Mouse (Mus musculus): ENCODE results near the gene Rffl. TPM values are rescaled to one million over a fixed set of nuclear protein-coding genes. Genes with fewer than 3 reads are reported as not detected.

The Rffl gene
- polyA plus RNA-seq, 1 experiment from 2014 or later: 18.8 TPM

DNA sequence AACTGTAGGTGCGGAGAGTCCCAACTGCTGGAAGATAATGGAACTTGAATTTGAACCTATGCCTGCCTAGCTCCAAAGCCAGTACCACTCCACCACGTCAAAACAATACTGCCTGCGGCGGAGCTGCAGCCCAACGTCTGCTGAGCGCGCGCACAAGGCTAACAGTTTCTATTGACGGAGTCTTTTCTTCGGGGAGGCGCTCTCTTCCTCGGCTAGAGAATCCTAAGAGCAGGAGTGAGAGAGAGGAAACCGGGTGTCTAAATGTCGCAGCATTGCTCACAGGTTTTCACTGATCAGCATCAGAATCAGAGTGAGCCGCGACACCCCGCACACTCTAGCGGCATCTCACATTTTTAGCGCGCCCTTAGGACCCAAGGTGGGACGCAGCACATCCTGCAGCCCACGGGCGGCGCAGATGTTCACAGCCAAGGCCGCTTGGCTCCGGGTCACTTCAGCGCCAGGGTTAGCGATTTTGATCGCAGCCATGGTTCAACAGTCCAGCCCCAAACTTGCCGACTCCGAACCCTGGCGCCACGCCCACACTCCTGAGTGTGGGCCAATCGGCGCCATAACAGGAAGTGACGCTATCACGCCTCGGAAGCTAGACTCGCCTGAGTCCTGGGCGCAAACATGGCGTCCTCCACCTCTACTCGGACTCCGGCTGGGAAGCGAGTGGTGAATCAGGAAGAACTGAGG lies 107.1 kb downstream of the Rffl start, which contains the start of the genes Cct6b and Zfp830:
TSS of gene Cct6b (minus strand) at position 580 of the 696 bp plus-strand sequence.
TSS of gene Zfp830 (plus strand) at position 604 of the 696 bp plus-strand sequence.
- Histone ChIP-seq H3K36me3 (peaks cover 7% of the 10 kb centered on the region; the same call in 1 of the 2 replicates), H3K27ac (peak within 1 kb of the TSS; percentile 95), H3K27me3 (no peaks in the 10 kb centered on the region), H3K4me2 (peak within 1 kb of the TSS; percentile 90), H3K9ac (replicated peaks) (peak within 1 kb of the TSS; percentile 92), H3K4me1 (replicated peaks) (peaks cover 21% of the 10 kb centered on the region), H3K9me3 (peaks cover 4% of the 10 kb centered on the region; the same call in 1 of the 2 replicates), H3K4me3 (replicated peaks) (peak within 1 kb of the TSS; percentile 94)
- peak; percentile 99 for ATAC-seq (ENCODE audit: insufficient number of reproducible peaks, insufficient read depth, low FRiP score, low TSS enrichment, low read depth)
- under 1% methylated on average over 44 of the region's 44 CpGs for WGBS

DNA sequence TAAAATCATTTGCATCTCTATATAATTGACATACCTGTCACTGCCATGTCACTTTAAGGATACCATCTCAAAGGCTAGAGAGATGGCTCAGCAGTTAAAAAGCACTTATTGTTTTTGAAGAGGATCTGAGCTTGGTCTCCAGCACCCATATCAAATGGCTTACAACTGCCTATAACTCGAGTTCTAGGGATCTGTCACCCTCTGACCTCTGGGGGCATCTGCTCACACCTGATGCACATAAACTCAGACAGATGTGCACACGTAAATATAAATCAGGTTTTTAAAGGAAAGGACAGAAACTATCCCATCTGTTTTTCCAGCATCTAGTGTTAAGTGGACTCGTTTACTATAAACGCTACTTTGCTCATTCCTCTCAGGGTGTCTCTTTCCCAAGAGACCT lies 107.7 kb downstream of the Rffl start:
- ATAC-seq (ENCODE audit: insufficient number of reproducible peaks, insufficient read depth, low FRiP score, low TSS enrichment, low read depth): no peak
- Histone ChIP-seq H3K9me3 (peaks cover 4% of the 10 kb centered on the region; the same call in 1 of the 2 replicates), H3K4me1 (replicated peaks) (peaks cover 21% of the 10 kb centered on the region), H3K36me3 (peaks cover under 1% of the 10 kb centered on the region; the same call in 1 of the 2 replicates), H3K27me3 (no peaks in the 10 kb centered on the region), H3K4me3 (replicated peaks) (peak overlapping the region; percentile 94), H3K27ac (peak overlapping the region; percentile 95), H3K4me2 (peak overlapping the region; percentile 90), H3K9ac (replicated peaks) (peak overlapping the region; percentile 65; the same call in 1 of the 2 replicates)
- WGBS: 9% methylated on average over 4 of the region's 4 CpGs

DNA sequence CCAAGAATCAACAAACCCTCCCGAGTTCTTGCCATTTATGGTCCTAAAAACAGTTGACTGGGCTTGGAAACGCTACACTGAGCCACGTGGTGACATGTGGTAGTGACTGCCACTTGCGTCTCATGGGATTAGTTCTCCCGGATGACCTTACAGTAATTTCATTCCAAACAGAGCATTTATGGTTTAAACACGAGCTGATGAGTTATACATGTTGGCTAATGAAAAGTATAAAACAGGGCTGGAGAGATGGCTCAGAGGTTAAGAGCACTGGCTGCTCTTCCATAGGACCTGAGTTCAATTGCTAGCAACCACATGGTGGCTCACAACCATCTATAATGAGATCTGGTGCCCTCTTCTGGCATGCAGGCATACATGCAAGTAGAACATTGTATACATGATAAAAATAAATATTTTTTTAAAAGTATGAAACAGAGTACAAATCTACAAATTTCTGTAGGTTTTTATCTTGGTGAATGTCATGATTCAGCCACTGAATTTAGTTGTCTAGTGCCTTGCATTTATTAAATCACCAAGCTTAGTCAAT lies 108.7 kb downstream of the Rffl start:
- Histone ChIP-seq H3K9ac (replicated peaks) (no peak overlapping the region), H3K4me1 (replicated peaks) (peaks cover 21% of the 10 kb centered on the region), H3K36me3 (no peaks in the 10 kb centered on the region), H3K9me3 (peaks cover 4% of the 10 kb centered on the region; the same call in 1 of the 2 replicates), H3K4me3 (replicated peaks) (no peak overlapping the region), H3K27ac (no peak overlapping the region), H3K27me3 (no peaks in the 10 kb centered on the region), H3K4me2 (no peak overlapping the region)
- ATAC-seq (ENCODE audit: insufficient number of reproducible peaks, insufficient read depth, low FRiP score, low TSS enrichment, low read depth): no peak
- WGBS: 83% methylated on average over 6 of the region's 6 CpGs

DNA sequence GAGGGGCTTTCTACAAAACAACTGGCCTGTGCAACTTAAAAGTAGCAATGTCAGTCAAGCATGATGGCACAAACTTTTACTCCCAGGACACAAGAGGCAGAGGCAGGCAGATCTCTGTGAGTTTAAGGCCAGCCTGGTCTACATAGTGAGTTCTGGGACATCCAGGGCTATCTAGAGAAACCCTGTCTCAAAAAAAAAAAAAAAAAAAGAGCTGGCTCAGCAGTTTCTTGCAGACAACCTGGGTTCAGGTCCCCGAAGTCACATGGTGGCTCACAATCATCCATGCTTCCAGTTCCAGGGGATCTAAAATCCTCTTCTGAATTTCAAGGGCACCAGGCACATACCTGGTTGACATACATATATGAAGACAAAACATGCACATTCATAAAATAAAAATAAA lies 115.1 kb downstream of the Rffl start:
- Histone ChIP-seq H3K4me3 (replicated peaks) (no peak overlapping the region), H3K9me3 (no peaks in the 10 kb centered on the region), H3K27me3 (no peaks in the 10 kb centered on the region), H3K36me3 (no peaks in the 10 kb centered on the region), H3K9ac (replicated peaks) (no peak overlapping the region), H3K4me1 (replicated peaks) (no peaks in the 10 kb centered on the region), H3K27ac (no peak overlapping the region), H3K4me2 (no peak overlapping the region)
- ATAC-seq (ENCODE audit: insufficient number of reproducible peaks, insufficient read depth, low FRiP score, low TSS enrichment, low read depth): no peak
- 96% methylated on average over 1 of the region's 1 CpGs for WGBS

Other genes starting within 250 kb of the Rffl start
- gene Cct6b, start 106.9 kb downstream of the Rffl start, polyA plus RNA-seq (2016; fragmentation: Nextera tagmentation; extraction: Ambion mirVana): 0.35 and 0.53 TPM in 2 replicates
- gene Zfp830, start 106.9 kb downstream of the Rffl start, polyA plus RNA-seq (2016; fragmentation: Nextera tagmentation; extraction: Ambion mirVana): 42.5 and 42.9 TPM in 2 replicates
- 48.3 and 48.6 TPM in 2 replicates for gene Lig3, start 90.1 kb downstream of the Rffl start, polyA plus RNA-seq (2016; fragmentation: Nextera tagmentation; extraction: Ambion mirVana)
- 10.3 and 11.8 TPM in 2 replicates for gene Rad51d, start 19.4 kb upstream of the Rffl start, polyA plus RNA-seq (2016; fragmentation: Nextera tagmentation; extraction: Ambion mirVana)
- 0.32 and 0.49 TPM in 2 replicates for gene Fndc8, start 20.9 kb upstream of the Rffl start, polyA plus RNA-seq (2016; fragmentation: Nextera tagmentation; extraction: Ambion mirVana)
- 39.9 and 46.3 TPM in 2 replicates for gene Nle1, start 37.2 kb upstream of the Rffl start, polyA plus RNA-seq (2016; fragmentation: Nextera tagmentation; extraction: Ambion mirVana)
- 11.5 and 12.4 TPM in 2 replicates for gene Unc45b, start 39.3 kb upstream of the Rffl start, polyA plus RNA-seq (2016; fragmentation: Nextera tagmentation; extraction: Ambion mirVana)
- 0.41 and 0.58 TPM in 2 replicates for gene Slfn5, start 80.1 kb upstream of the Rffl start, polyA plus RNA-seq (2016; fragmentation: Nextera tagmentation; extraction: Ambion mirVana)
- 18.7 and 19.0 TPM in 2 replicates for gene Slfn9, start 120.6 kb upstream of the Rffl start, polyA plus RNA-seq (2016; fragmentation: Nextera tagmentation; extraction: Ambion mirVana)
- gene Slfn8, start 149.6 kb upstream of the Rffl start, polyA plus RNA-seq (2016; fragmentation: Nextera tagmentation; extraction: Ambion mirVana): 0.26 and 0.36 TPM in 2 replicates
- gene Slfn2, start 193.9 kb upstream of the Rffl start, polyA plus RNA-seq (2016; fragmentation: Nextera tagmentation; extraction: Ambion mirVana): 1.2 and 1.3 TPM in 2 replicates
- gene Slfn1, start 245.6 kb upstream of the Rffl start, polyA plus RNA-seq (2016; fragmentation: Nextera tagmentation; extraction: Ambion mirVana): not detected in 2 replicates